Mouse (Mus musculus): ENCODE results near the gene Sprr2a1. TPM values are rescaled to one million over a fixed set of nuclear protein-coding genes. Genes with fewer than 3 reads are reported as not detected.

Gene Sprr2a1
- total and polyA plus RNA-seq, 3 experiments, result not detected

Other genes starting within 250 kb of the Sprr2a1 start
- gene Pglyrp3, start 201.2 kb upstream of the Sprr2a1 start, total RNA-seq (2021), result not detected
- gene Pglyrp3, start 201.2 kb upstream of the Sprr2a1 start, polyA plus RNA-seq (2012; rRNA removed), result not detected in 2 replicates
- gene Lor, start 132.7 kb upstream of the Sprr2a1 start, total RNA-seq (2021), result under 1 TPM in 1 of 2 experiments, not detected in 1; 0.21 TPM
- gene Lor, start 132.7 kb upstream of the Sprr2a1 start, polyA plus RNA-seq (2012; rRNA removed), result 0.20 and 0.81 TPM in 2 replicates
- not detected for gene Prr9, start 91.9 kb upstream of the Sprr2a1 start, total RNA-seq (2021)
- not detected in 2 replicates for gene Prr9, start 91.9 kb upstream of the Sprr2a1 start, polyA plus RNA-seq (2012; rRNA removed)
- not detected for gene Lelp1, start 73.1 kb upstream of the Sprr2a1 start, total RNA-seq (2021)
- gene Lelp1, start 73.1 kb upstream of the Sprr2a1 start, polyA plus RNA-seq (2012; rRNA removed), result not detected in 2 replicates
- not detected for gene Sprr2a2, start 121 bp downstream of the Sprr2a1 start, total RNA-seq (2021)
- gene Sprr2a2, start 121 bp downstream of the Sprr2a1 start, polyA plus RNA-seq (2012; rRNA removed), result 1.8 and 18.7 TPM in 2 replicates
- gene Sprr2a3, start 69.6 kb downstream of the Sprr2a1 start, total RNA-seq (2021), result not detected
- gene Sprr2a3, start 69.6 kb downstream of the Sprr2a1 start, polyA plus RNA-seq (2012; rRNA removed), result 0.22 TPM in 1 of 2 replicates, not detected in the other
- not detected for gene Sprr2b, start 100.8 kb downstream of the Sprr2a1 start, total RNA-seq (2021)
- gene Sprr2b, start 100.8 kb downstream of the Sprr2a1 start, polyA plus RNA-seq (2012; rRNA removed), result not detected in 2 replicates
- gene Sprr2d, start 123.3 kb downstream of the Sprr2a1 start, total RNA-seq (2021), result not detected
- not detected in 2 replicates for gene Sprr2d, start 123.3 kb downstream of the Sprr2a1 start, polyA plus RNA-seq (2012; rRNA removed)
- gene Sprr2e, start 136.3 kb downstream of the Sprr2a1 start, total RNA-seq (2021), result not detected
- gene Sprr2e, start 136.3 kb downstream of the Sprr2a1 start, polyA plus RNA-seq (2012; rRNA removed), result not detected in 2 replicates
- gene Sprr2f, start 149.4 kb downstream of the Sprr2a1 start, total RNA-seq (2021), result not detected
- not detected in 2 replicates for gene Sprr2f, start 149.4 kb downstream of the Sprr2a1 start, polyA plus RNA-seq (2012; rRNA removed)
- gene Sprr2h, start 169.9 kb downstream of the Sprr2a1 start, total RNA-seq (2021), result not detected
- gene Sprr2h, start 169.9 kb downstream of the Sprr2a1 start, polyA plus RNA-seq (2012; rRNA removed), result not detected in 2 replicates
- gene Sprr2i, start 192.2 kb downstream of the Sprr2a1 start, total RNA-seq (2021), result not detected
- gene Sprr2i, start 192.2 kb downstream of the Sprr2a1 start, polyA plus RNA-seq (2012; rRNA removed), result not detected in 2 replicates
- not detected for gene Sprr2j-ps, start 202.3 kb downstream of the Sprr2a1 start, total RNA-seq (2021)
- gene Sprr2j-ps, start 202.3 kb downstream of the Sprr2a1 start, polyA plus RNA-seq (2012; rRNA removed), result not detected in 2 replicates
- gene Gm9774, start 213.6 kb downstream of the Sprr2a1 start, total RNA-seq (2021), result 1 to 10 TPM; 4.6 to 6.3 TPM
- 17.5 and 20.8 TPM in 2 replicates for gene Gm9774, start 213.6 kb downstream of the Sprr2a1 start, polyA plus RNA-seq (2012; rRNA removed)
- not detected for gene Sprr2k, start 216.8 kb downstream of the Sprr2a1 start, total RNA-seq (2021)
- not detected in 2 replicates for gene Sprr2k, start 216.8 kb downstream of the Sprr2a1 start, polyA plus RNA-seq (2012; rRNA removed)
- gene Sprr1b, start 223.0 kb downstream of the Sprr2a1 start, total RNA-seq (2021), result not detected
- gene Sprr1b, start 223.0 kb downstream of the Sprr2a1 start, polyA plus RNA-seq (2012; rRNA removed), result not detected in 2 replicates
- not detected for gene Sprr3, start 242.9 kb downstream of the Sprr2a1 start, total RNA-seq (2021)
- gene Sprr3, start 242.9 kb downstream of the Sprr2a1 start, polyA plus RNA-seq (2012; rRNA removed), result 0.39 TPM in 1 of 2 replicates, not detected in the other

Measured in adrenal gland, adult 2 months (tissue).